Mouse (Mus musculus) frontal cortex, postnatal 36 days (tissue): ENCODE results near the gene Snupn.
"Not testable (repeated sequence)": the region's sequence is repeated elsewhere in the genome, so short reads cannot be mapped to it uniquely, and the experiment has no call there.

Experiments
- DNase-seq, 2 experiments: peaks; one replicate each; pipeline ENCODE4 v3.0.0; 2022; ENCODE audit warnings: low spot score in 2 of 2

Gene Snupn

DNA sequence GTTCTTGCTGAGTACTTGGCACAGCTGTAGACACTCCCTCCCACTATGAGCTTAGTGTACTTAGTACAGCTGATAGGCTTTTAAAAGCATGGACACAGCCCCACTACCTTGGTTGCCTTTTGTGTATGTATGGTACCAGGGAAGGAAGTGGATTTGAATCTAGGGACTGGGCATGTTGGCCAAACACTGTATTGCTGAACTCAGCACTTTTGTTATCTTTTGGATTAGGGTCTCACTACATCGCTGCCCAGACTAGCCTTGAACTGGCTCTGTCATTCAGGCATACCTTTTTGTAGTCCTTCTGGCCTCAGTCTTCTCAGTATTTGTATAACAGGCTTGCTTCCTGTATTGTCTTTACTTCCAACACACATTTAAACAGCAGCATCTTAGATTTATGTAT lies 20.1 kb upstream of the Snupn start:
- no peak for DNase-seq

DNA sequence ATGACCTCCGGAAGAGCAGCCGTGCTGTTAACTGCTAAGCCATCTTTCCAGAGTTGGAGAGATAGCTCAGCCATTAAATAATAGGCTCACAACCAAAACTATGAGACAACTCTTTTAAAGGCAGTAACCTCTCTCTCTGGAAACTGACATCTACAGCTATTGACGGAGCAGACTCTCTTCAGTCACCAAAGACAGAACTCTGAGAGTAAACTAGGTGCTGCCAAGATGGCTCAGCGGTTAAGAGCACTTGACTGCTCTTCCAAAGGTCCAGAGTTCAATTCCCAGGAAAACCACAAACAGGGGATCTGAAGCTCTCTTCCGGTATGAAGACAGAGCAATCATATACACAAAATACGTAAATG lies 13.8 kb upstream of the Snupn start:
- DNase-seq: no peak

DNA sequence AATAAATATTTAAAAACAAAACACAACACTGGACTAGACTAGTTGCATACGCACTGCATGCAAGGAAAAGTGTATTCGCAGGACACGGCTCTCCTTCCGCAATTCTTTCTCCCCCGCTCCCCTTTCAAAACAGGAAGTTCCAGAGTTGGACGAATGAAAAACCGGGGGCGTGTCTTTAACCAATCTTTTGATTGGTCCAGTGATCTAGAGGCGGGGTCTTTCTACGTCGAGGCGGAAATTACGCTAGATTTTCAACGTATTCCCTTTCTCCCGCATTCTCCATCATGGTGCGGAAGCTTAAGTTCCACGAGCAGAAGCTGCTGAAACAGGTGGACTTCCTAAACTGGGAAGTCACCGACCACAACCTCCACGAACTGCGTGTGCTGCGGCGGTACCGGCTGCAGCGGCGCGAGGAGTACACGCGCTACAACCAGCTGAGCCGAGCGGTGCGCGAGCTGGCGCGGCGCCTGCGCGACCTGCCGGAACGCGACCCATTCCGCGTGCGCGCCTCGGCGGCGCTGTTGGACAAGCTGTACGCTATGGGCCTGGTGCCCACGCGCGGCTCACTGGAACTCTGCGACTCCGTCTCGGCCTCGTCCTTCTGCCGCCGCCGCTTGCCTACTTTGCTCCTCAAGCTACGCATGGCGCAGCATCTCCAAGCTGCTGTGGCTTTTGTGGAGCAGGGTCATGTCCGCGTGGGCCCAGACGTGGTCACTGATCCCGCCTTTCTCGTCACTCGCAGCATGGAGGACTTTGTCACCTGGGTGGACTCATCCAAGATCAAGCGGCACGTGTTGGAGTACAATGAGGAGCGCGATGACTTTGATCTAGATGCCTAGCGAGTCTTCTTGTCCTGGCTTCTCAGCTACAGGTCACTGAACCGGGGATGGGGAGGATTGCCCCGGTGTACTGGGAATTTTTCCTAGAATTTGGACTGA lies 13.2 kb upstream of the Snupn start, which contains the start of gene Imp3:
TSS of gene Imp3 (plus strand) at position 253 of the 938 bp plus-strand sequence.
- peak; percentile 89 to 92 for DNase-seq

DNA sequence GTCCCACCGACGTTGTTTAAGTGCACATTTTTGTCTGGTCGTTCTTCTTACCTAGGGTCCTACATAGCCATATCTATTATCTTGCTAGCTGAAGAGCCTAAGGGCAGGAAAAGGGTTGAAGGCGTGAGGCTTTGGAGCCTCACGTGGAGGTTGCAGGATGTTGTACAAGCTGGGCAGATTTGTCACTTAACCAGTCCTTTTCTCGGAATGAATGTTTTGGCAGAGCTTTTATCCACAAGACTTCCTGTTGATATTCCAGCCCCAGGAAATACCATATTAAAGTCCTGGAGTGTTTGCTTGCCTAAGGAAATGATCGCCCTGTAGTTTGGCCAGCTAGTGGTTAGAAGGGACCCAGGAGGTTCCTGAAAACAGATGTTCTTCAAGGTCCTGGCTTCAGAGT lies 12.3 kb upstream of the Snupn start:
- no peak for DNase-seq

DNA sequence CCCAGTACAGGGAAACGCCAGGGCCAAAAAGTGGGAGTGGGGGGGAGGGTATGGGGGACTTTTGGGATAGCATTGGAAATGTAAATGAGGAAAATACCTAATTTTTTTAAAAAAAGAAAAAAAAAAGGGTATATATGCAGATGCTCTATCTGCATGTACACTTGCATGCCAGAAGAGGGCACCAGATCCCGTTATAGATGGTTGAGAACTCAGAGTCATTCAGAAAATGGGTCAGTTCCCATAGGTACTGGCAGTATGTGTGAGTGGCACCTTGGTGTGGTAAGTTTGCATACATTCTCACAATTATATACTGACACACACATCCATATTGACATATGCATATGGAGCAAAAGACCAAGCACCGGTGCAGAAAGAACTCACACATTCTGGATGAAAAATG lies 3.2 kb upstream of the Snupn start:
- DNase-seq: peak; percentile 29 to 52

DNA sequence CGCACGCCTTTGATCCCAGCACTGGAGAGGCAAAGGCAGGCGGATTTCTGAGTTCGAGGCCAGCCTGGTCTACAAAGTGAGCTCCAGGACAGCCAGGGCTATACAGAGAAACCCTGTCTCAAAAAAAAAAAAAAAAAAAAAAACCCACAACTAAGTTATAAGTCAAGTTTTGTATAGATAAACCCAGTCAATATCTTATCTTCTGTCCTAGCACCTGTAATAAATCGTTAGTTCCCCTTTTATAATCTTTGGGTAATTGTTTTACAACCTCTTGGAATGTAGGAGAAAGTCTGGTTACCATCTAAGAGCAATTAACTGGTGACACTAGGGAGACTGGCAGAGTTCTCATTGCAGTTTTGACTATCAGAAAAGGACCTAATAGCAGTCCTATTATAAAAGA lies 2.0 kb upstream of the Snupn start:
- not testable (repeated sequence) for DNase-seq

DNA sequence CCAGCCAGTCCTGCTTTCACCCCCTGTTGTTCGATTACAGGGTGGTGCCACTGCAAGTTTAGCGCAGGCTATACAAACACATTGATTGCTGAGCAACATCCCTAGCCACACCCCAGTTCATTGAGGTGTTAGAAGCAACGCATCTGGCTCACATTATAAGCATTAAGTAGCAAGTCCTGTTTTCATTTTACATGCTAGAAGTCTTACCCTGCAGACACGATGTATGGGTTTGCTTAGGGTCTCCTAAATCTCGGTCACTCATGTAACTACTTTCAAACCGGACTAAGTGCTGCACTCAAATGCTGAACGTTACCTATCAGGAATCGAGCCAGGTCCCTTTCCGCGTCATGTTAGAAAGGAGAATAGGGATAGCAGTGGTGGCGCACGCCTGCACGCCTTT lies 911 bp upstream of the Snupn start:
- no peak for DNase-seq

DNA sequence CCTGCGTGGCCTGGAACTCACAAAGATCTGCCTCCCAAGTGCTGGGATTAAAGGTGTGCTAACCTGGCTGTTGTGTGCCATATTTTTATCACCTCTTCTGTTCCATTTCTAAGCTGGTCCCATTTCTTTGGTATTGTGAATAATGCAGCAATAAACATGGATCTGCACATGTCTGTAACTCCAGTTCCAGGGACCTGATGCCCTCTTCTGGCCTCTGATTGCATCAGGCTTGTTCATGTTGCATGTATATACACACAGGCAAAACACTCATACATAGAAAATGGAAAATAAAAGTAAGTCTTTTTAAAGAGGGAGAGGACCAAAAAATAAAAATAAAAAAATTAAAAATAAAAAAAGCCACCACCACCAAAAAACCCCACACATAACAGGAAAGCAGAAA lies 2.9 kb downstream of the Snupn start:
- DNase-seq: no peak

DNA sequence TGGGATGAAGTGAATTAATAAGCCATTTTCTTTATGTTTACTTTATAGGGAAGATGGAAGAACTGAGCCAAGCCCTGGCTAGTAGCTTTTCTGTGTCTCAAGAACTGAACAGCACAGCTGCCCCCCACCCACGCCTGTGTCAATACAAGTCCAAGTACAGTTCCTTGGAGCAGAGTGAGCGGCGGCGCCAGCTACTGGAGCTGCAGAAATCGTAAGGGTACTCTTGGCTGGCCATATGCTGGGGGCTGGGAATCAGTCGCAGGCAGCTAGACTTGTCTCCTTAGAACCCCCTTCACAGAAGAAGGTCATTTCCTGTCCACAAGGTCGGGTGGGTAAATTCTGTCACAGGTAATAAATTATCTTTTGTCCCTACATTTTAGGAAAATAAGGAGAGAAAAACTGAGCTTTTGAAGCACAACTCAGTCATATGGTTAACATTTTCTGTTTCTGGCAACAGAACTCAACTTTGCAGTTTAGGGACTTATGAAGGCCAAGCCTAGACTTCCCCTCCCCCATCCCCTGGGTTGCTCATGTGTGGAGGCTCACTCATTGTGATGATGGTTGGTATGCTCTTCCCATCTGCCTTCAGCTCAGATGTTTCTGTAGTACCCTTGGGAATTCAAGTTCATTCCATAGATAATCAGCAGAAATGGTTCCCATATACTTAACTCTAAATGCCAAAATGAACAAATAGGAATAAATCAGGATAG lies 6.4 kb downstream of the Snupn start:
- no peak for DNase-seq

DNA sequence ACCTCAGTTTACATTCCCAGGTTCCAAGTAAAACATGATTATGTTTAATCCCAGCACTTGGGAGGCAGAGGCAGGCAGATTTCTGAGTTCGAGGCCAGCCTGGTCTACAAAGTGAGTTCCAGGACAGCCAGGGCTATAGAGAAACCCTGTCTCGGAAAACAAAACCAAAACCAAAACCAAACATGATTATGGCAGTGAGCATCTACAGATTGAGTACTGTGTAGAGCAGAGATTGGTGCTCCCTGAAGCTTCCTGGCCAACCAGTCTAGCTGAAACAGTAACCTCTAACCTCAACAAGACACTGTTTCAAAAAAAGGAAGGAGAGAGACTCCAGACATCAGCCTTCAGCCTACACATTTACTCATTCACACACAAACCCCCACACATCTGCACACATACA lies 8.0 kb downstream of the Snupn start:
- DNase-seq: no peak

DNA sequence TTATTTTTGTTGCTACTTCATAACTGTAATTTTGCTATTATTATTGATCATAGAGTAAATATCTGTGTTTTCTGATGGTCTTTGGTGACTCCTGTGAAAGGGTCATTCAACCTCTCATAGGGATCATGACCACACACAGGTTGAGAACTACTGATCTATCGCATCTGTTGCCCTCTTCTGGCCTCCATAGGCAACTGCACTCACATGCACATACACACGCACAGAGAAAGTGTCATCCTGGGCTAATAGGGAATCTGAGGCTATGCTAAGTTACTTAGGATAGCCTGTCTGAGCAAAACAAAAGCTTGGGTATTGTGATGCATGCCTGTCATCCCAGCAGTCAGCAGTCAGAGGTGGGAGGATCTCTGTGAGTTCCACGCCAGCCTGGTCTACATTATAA lies 10.9 kb downstream of the Snupn start:
- DNase-seq: no peak

DNA sequence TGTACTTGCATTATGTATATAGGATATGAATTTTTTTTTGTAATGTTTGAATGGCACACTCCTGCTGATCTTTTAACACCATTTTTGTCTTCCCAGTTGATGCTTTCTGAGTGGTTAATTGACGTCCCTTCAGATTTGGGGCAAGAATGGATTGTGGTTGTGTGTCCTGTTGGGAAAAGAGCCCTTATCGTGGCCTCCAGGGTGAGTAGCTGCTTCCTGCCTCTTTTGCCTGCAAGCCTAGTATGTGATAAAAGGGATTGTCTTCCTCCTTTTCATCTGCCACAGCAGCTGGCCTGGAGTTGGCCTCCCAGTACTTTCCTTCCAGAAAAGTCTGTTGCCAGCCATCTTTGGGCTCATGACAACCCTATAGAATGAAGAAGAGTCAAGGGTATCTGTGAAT lies 19.5 kb downstream of the Snupn start:
- no peak for DNase-seq

DNA sequence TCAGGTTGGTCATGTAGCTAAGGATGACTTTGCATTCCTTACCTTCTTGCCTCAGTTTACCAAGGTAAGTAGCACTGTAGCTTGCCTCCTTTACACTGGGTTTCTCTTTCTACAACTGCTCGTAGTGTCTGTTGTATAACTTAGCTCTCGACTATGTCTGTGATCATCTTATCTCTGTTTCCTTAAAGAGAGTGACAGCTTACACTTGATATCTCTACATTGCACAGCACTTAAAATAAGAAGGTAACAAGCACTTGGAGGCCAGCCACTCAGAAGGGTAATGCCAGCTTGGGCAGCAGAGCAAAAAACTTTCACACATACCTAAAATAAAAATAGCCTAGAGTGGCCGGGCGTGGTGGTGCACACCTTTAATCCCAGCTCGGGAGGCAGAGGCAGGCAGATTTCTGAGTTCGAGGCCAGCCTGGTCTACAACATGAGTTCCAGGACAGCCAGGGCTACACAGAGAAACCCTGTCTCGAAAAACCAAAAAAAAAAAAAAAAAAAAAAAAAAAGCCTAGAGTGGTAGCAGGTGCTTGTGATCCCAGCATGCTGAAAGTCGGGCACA lies 23.4 kb downstream of the Snupn start:
- DNase-seq: no peak

DNA sequence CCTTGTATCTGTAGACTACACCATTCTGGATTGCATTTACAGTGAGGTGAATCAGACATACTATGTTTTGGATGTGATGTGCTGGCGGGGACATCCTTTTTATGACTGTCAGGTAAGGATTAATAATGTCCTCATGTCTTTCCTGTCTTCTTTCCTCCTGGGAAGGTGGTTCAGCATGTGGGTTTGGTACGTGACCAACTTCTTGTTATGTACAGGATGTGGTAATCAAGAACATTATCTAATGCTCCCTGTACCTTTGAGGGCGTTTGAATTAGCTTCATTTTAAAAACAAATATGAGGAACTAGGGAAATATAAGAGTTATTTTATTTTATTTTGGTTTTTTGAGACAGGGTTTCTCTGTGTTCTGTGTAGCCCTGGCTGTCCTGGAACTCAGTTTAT lies 24.5 kb downstream of the Snupn start:
- DNase-seq: no peak

DNA sequence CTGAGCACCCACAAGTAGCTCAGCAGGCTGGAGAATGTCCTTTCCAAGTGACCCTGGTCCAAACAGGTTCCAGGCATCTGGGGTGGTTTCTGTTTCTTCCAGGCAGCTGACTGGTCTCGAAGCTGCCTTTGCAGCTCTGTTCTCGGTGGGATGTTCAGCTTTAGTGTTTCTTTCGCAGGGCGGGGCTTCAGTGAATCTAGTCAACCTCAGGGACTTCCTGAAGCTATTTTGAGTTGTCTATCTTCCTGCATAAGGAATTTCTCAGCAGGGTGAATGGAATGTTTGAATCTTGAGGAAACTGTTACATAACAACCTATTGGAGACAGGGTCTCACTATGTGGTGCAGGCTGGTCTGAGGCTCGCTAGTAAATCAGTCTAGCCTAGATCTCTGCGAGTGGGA lies 29.5 kb downstream of the Snupn start:
- no peak for DNase-seq

DNA sequence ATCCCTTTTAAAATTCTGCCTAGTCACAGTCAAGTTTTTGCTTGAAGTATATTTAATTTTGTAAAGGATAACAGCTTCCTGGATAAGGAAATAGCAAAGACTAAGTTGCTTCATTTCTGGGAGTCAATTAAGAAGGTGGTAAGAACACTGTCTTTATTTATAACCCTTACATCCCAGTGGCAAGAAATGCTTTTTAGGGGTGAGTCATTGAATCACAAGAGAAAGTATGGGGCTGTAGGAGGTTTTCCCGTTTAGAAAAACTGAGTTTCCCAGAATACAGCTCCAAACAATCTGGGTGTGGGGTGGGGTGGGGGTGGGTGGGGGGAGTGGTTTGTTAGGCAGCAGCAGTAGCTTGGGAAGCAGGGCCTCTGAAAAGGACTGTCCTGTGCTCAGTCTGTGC lies 30.8 kb downstream of the Snupn start:
- no peak for DNase-seq

DNA sequence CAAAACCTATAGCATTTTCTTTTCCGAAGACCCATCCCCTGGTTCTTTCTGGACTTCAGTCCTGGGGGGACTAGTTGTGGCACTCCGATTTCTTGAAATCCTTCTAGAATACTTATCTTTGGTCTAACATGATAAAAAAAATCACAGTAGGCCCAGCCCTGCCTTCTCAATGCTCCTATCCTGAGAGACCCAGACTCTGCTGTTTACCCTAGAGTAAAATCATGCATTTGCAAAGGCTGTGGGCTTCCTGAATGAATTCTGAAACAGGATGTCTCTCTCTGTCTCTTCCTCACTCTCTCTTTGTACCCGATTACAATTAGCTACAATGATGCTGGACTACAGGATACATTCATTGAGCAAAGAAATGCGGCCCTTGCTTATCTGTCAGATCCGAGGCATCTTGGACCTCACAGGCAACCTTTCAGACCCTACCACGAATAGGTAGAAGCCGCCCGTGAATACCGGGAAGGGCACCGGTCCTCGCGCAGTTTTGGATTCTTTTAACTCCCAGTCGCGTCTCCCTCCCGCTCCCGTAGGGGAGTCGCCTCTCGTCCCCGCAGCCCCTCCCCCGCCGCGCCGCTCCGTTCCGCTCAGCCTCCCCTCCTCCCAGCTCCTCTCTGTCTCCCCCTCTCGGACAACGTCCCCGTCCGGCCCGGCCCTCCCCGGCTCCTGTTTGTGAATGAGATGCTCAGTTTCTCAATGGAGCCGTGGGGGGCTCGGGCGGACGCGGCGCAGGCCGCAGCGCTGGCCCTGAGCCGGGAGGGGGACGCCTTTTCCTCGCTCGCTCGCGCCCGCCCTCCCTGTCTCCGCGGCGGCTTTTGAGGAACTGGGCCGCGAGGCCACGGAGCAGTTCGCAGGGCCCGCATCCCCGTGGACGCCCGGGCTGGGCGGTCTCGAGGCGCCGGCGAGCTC lies 43.9 kb downstream of the Snupn start, which contains the start of gene Ptpn9:
TSS of gene Ptpn9 (plus strand) at position 638 of the 912 bp plus-strand sequence.
- DNase-seq: peak; percentile 83 to 87

DNA sequence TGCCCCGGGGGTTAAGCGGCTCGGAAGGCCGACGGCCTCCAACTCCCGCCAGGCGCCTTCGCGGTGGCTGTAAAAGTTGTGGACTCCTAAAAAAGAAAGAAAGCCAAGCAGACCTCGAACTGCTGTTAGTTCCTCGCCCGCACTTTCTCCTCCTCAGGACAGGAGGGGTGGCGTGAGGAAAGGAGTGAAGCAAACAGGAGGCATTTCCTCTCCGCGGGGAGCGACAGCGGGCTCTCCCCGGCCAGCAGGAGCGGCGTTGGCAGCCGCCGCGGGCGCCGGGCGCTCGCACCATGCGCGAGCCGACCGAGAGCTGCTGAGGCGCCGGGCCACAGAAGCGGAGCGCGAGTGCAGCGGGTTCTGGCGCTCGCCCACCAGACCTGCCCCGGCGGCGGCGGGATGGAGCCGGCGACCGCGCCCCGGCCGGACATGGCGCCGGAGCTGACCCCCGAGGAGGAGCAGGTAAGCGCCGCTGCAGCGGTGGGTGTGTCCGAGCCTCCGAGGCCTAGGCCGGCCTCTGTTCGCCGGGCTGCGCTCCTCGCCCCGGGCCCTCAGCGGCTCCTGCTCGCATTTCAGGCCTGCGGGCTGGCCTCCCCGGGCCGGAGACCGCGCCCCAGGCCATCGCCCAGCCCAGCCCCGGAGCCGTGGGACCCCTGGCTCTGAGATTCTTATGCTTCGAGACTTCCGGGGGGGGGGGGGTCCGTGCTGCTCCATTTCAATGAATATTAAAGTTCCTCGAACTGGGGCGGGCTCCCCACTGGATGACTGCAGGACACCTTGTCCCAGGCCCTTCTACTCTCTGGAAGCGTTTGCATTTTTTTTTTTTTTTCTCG lies 44.7 kb downstream of the Snupn start:
- peak; percentile 37 to 50 for DNase-seq

DNA sequence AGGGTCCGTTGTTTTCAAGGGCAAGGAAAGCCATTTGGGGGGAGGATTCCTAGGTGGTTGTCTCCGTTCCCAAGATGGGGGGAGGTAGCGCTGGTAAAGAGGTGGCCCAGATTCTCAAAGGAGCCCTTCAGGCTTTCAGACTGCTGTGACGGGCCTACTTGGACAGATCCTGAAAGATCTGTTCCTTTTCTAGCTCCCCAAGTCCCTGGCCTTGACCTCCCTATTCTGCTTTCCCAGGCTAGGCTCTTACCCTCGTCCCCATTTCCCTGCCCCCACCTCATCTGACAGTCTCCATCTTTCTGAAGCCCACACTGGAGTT lies 45.3 kb downstream of the Snupn start:
- peak; percentile 25 to 29 for DNase-seq

DNA sequence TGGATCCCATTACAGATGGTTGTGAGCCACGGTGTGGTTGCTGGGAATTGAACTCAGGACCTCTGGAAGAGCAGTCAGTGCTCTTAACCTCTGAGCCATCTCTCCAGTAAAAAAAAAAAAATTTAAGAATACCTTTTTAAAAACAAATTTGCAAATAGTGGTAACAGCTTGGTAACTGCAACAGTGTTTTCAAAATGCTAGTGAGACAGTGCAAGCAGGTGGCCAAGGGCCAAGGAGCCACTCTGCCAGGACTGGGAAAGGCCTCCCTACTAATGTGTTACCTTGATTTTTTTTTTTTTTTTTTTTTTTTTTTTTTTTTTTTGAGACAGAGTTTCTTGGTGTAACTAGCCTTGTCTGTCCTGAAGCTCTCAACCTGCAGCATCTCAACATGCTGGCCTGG lies 46.5 kb downstream of the Snupn start:
- not testable (repeated sequence) for DNase-seq

DNA sequence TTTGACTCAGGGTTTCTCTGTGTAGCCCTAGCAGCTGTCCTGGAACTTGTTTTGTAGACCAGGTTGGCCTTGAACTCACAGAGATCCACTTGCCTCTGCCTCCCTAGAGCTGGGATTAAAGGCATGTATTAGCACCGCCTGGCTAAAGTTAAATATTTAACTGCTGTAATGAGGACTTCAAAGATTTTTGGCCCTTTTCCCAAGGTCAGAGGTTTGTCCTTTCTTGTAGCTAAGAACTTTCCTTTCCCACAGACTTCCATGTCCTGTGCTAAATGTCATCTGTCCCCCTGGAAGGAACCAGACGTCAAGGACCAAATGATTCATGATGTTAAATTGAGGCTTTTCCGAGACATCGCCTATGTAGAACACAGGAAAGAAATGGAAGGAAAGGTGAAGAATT lies 52.3 kb downstream of the Snupn start:
- no peak for DNase-seq
